Mouse (Mus musculus): ENCODE results near the gene Cpt2. TPM values are rescaled to one million over a fixed set of nuclear protein-coding genes. Genes with fewer than 3 reads are reported as not detected.
A peak's percentile ranks its signal among the peaks of the same experiment; 100 is the strongest.

Gene Cpt2
- polyA plus RNA-seq, 1 experiment from 2014 or later = 43.7 TPM

DNA sequence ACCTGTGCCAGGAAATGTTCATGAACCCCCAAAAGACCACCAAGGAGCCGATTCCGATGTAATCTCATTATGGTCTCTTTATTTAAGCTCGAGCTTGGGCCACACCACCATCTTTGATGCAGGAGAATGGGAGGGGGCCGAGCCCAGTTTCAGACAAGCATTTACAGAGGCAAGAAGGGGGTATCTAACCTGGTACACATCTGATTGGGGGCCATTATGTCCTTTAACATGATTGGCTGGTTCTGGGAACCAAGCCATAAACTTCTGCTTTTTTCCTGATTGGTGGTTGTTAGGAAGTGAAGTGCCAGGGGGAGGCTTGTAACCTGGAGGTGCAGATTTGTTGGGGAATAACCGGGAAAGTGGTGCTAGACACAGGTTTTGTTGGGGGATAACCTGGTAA lies 32.3 kb upstream of the Cpt2 start:
- no peak overlapping the region for H3K4me3 ChIP-seq (ENCODE audit: low read length)
- no peak overlapping the region for H3K9ac ChIP-seq (ENCODE audit: low read length)
- no peak for ATAC-seq (ENCODE audit: low read depth)
- H3K27me3 ChIP-seq (ENCODE audit: control insufficient read depth, insufficient read depth, low read depth, low read length) = no peaks in the 10 kb centered on the region
- no peaks in the 10 kb centered on the region for H3K9me3 ChIP-seq (ENCODE audit: control insufficient read depth, low read length)
- H3K4me2 ChIP-seq (ENCODE audit: low read depth, low read length) = no peak overlapping the region
- no peaks in the 10 kb centered on the region for H3K4me1 ChIP-seq (replicated peaks; ENCODE audit: control insufficient read depth, insufficient read depth, low read length)
- no peaks in the 10 kb centered on the region for H3K36me3 ChIP-seq (ENCODE audit: control insufficient read depth, insufficient read depth, low read length)
- 61% methylated on average over 5 of the region's 5 CpGs for WGBS
- no peak overlapping the region for H3K27ac ChIP-seq (ENCODE audit: low read length)

DNA sequence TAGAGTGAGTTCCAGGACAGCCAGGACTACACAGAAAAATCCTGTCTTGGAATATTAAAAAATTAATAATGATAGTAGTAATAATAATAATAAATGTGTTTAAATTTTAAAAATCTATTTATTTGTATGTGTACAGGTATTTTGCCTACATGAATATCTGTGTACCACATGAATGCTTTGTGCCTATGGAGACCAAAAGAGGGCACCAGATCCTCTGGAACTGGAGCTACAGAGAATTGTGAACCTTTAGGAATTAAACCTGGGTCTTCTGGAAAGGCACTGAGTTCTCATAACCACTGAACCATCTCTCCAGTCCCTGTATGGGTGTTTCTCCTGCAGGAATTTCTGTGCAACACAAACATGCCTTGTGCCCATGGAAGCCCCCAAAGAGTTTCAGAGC lies 29.4 kb upstream of the Cpt2 start:
- H3K9ac ChIP-seq (ENCODE audit: low read length) = no peak overlapping the region
- no peak for ATAC-seq (ENCODE audit: low read depth)
- H3K9me3 ChIP-seq (ENCODE audit: control insufficient read depth, low read length) = no peaks in the 10 kb centered on the region
- no peak overlapping the region for H3K4me3 ChIP-seq (ENCODE audit: low read length)
- peaks cover 3% of the 10 kb centered on the region for H3K4me1 ChIP-seq (replicated peaks; ENCODE audit: control insufficient read depth, insufficient read depth, low read length)
- no peak overlapping the region for H3K4me2 ChIP-seq (ENCODE audit: low read depth, low read length)
- H3K36me3 ChIP-seq (ENCODE audit: control insufficient read depth, insufficient read depth, low read length) = no peaks in the 10 kb centered on the region
- no peaks in the 10 kb centered on the region for H3K27me3 ChIP-seq (ENCODE audit: control insufficient read depth, insufficient read depth, low read depth, low read length)
- no peak overlapping the region for H3K27ac ChIP-seq (ENCODE audit: low read length)

DNA sequence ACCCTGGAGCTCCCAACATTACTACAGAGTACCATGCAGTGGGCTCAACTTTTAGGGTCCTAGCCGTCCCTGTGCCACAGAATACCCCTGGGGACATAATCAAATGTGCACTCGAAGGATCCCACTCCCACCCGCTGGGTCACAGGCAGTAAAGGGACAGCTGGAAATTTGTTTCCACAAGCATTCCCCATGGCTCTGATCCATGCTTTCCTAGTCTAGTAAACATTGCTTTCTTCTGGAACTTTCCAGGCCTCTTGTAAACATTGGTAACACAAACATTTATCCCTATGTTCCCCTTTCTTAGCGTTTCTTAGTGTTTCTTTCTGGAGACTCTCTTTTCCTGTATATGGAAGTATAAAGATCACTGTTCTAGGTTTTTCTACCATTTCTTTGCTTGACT lies 26.5 kb upstream of the Cpt2 start:
- no peaks in the 10 kb centered on the region for H3K36me3 ChIP-seq (ENCODE audit: control insufficient read depth, insufficient read depth, low read length)
- H3K4me1 ChIP-seq (replicated peaks; ENCODE audit: control insufficient read depth, insufficient read depth, low read length) = peaks cover 3% of the 10 kb centered on the region
- H3K27ac ChIP-seq (ENCODE audit: low read length) = peak overlapping the region; percentile 32; the same call in 1 of the 2 replicates
- H3K9ac ChIP-seq (ENCODE audit: low read length) = no peak overlapping the region
- H3K4me3 ChIP-seq (ENCODE audit: low read length) = no peak overlapping the region
- ATAC-seq (ENCODE audit: low read depth) = peak; percentile 82
- WGBS = 52% methylated on average over 4 of the region's 4 CpGs
- H3K27me3 ChIP-seq (ENCODE audit: control insufficient read depth, insufficient read depth, low read depth, low read length) = no peaks in the 10 kb centered on the region
- H3K4me2 ChIP-seq (ENCODE audit: low read depth, low read length) = no peak overlapping the region
- no peaks in the 10 kb centered on the region for H3K9me3 ChIP-seq (ENCODE audit: control insufficient read depth, low read length)

DNA sequence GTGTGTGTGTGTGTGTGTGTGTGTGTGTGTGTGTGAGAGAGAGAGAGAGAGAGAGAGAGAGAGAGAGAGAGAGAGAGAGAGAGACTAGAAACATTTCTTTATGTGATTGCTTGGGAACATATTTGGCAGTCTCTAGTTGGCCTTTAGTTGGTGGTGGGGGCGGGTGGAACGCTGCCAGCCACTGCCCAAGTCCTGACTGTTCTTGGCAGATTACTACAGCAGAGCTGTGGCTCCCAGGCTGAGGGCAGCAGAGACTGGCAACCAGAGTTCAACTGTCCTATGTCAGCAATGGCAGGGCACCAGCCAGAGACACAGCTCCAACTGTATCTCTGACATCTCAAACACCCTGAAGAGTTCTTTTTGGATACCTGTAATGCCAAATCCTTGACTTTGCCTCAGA lies 20.7 kb upstream of the Cpt2 start:
- Histone ChIP-seq H3K9ac (ENCODE audit: low read length) (no peak overlapping the region), H3K36me3 (ENCODE audit: control insufficient read depth, insufficient read depth, low read length) (no peaks in the 10 kb centered on the region), H3K27ac (ENCODE audit: low read length) (no peak overlapping the region), H3K4me2 (ENCODE audit: low read depth, low read length) (no peak overlapping the region), H3K4me3 (ENCODE audit: low read length) (no peak overlapping the region), H3K9me3 (ENCODE audit: control insufficient read depth, low read length) (no peaks in the 10 kb centered on the region), H3K27me3 (ENCODE audit: control insufficient read depth, insufficient read depth, low read depth, low read length) (no peaks in the 10 kb centered on the region), H3K4me1 (replicated peaks; ENCODE audit: control insufficient read depth, insufficient read depth, low read length) (no peaks in the 10 kb centered on the region)
- no peak for ATAC-seq (ENCODE audit: low read depth)
- 81% methylated on average over 2 of the region's 2 CpGs for WGBS

DNA sequence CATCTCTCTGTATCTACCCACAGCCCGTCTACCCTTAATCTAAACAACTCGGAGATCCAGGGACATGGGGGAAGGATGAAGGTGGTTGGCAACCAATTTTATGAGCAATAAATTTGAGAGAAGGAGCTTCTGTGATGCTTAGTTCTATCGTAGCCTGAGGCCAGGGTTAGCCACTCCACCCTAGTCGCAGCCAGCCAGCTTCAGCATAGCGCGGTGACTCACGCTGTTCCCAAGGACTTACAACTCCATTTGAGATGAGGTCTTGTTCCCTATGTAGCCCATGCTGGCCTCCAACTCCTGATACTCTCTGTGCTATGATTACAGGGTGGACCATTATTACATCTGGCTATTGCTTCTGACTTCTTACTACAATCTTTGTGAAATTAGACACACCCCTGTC lies 19.3 kb upstream of the Cpt2 start:
- Histone ChIP-seq H3K4me2 (ENCODE audit: low read depth, low read length) (no peak overlapping the region), H3K9ac (ENCODE audit: low read length) (no peak overlapping the region), H3K4me3 (ENCODE audit: low read length) (no peak overlapping the region), H3K4me1 (replicated peaks; ENCODE audit: control insufficient read depth, insufficient read depth, low read length) (peaks cover 5% of the 10 kb centered on the region; the same call in 1 of the 2 replicates), H3K9me3 (ENCODE audit: control insufficient read depth, low read length) (no peaks in the 10 kb centered on the region), H3K27ac (ENCODE audit: low read length) (no peak overlapping the region), H3K36me3 (ENCODE audit: control insufficient read depth, insufficient read depth, low read length) (no peaks in the 10 kb centered on the region), H3K27me3 (ENCODE audit: control insufficient read depth, insufficient read depth, low read depth, low read length) (no peaks in the 10 kb centered on the region)
- ATAC-seq (ENCODE audit: low read depth) = no peak
- 82% methylated on average over 7 of the region's 7 CpGs for WGBS

DNA sequence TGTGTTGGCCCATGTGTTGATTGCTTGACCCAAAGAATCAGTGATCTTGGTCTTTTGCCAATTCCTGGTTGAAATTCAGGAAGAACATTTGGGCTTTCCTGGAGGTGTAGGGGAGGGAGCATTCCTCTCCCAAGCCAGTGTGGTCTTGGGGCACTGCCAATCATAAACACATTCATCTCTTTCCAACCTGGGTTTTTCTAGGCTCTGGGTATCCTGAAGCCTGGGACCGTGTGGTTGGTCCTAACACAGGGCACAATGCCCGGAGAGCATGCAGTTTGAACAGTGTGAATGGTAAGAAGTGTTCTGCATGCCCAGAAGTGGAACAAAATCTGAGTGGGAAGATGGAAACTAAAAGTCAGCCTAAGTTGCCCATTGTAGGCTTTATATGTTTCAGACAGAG lies 14.7 kb upstream of the Cpt2 start:
- H3K27ac ChIP-seq (ENCODE audit: low read length) = peak overlapping the region; percentile 60
- H3K4me3 ChIP-seq (ENCODE audit: low read length) = no peak overlapping the region
- peaks cover 6% of the 10 kb centered on the region; the same call in 1 of the 2 replicates for H3K4me1 ChIP-seq (replicated peaks; ENCODE audit: control insufficient read depth, insufficient read depth, low read length)
- ATAC-seq (ENCODE audit: low read depth) = no peak
- WGBS = 57% methylated on average over 2 of the region's 2 CpGs
- H3K36me3 ChIP-seq (ENCODE audit: control insufficient read depth, insufficient read depth, low read length) = no peaks in the 10 kb centered on the region
- no peak overlapping the region for H3K9ac ChIP-seq (ENCODE audit: low read length)
- no peak overlapping the region for H3K4me2 ChIP-seq (ENCODE audit: low read depth, low read length)
- no peaks in the 10 kb centered on the region for H3K27me3 ChIP-seq (ENCODE audit: control insufficient read depth, insufficient read depth, low read depth, low read length)
- H3K9me3 ChIP-seq (ENCODE audit: control insufficient read depth, low read length) = no peaks in the 10 kb centered on the region

DNA sequence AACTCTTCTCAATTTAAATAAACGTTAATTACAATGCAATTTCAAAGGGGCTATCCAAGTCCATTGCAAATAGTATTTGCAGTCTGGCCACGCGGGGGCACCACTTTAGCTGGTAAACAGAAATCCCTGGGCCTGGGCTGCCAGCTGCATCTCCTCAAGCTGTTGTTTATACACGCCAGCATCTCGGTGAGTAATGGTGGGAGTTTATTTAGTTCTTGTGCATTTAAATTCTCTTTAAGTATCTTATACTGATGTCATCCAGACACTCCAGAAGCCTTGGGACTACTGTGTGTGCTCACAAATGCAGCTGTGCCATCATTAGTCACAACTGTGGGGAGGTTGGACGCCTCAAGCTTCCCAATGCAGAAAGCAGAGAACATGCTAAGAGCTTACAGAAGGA lies 13.9 kb upstream of the Cpt2 start:
- Histone ChIP-seq H3K9me3 (ENCODE audit: control insufficient read depth, low read length) (no peaks in the 10 kb centered on the region), H3K4me1 (replicated peaks; ENCODE audit: control insufficient read depth, insufficient read depth, low read length) (peaks cover 6% of the 10 kb centered on the region; the same call in 1 of the 2 replicates), H3K36me3 (ENCODE audit: control insufficient read depth, insufficient read depth, low read length) (no peaks in the 10 kb centered on the region), H3K27ac (ENCODE audit: low read length) (peak overlapping the region; percentile 60), H3K4me3 (ENCODE audit: low read length) (no peak overlapping the region), H3K4me2 (ENCODE audit: low read depth, low read length) (no peak overlapping the region), H3K9ac (ENCODE audit: low read length) (no peak overlapping the region), H3K27me3 (ENCODE audit: control insufficient read depth, insufficient read depth, low read depth, low read length) (no peaks in the 10 kb centered on the region)
- peak; percentile 93 for ATAC-seq (ENCODE audit: low read depth)
- 13% methylated on average over 6 of the region's 6 CpGs for WGBS

DNA sequence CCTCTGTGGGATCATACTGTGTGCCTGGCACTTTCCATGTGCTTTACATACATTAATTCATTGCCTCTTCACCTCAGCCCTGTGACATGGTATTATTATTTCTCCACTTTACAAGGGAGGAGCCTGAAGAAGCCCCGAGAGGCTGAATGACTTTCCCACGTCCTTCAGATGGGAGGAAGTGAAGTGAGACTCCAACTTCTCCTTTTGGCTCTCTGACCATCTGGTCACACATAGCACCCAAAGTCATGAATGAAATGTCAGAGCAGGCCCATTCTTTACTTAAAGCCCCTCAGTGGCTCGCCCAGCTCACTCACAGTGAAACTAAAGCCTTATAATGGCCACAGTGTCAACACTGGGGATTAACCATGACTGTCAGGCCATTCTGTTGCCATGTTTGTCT lies 11.8 kb upstream of the Cpt2 start:
- 56% methylated on average over 3 of the region's 3 CpGs for WGBS
- H3K9ac ChIP-seq (ENCODE audit: low read length) = no peak overlapping the region

DNA sequence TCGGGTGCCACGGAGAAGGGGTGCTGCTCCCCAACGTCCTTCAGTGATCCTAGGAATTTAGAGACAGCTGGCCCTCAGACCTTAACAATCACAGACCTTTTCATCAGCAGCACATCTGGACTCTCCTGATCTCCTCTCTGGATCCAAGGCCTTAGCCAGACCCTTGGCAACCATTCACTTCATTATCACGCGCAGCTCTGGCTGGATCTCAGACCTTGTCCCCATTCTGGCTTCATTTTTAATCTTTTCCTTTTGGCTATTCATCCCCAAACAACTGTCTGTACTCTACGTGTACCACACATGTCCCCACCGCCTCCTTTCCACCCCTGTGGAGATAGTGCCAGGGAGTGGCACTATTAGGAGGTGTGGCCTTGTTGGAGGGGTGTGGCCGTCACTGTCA lies 9.8 kb upstream of the Cpt2 start:
- Histone ChIP-seq H3K27ac (ENCODE audit: low read length) (no peak overlapping the region), H3K36me3 (ENCODE audit: control insufficient read depth, insufficient read depth, low read length) (no peaks in the 10 kb centered on the region), H3K4me1 (replicated peaks; ENCODE audit: control insufficient read depth, insufficient read depth, low read length) (peaks cover 6% of the 10 kb centered on the region; the same call in 1 of the 2 replicates), H3K9me3 (ENCODE audit: control insufficient read depth, low read length) (no peaks in the 10 kb centered on the region), H3K9ac (ENCODE audit: low read length) (no peak overlapping the region), H3K27me3 (ENCODE audit: control insufficient read depth, insufficient read depth, low read depth, low read length) (no peaks in the 10 kb centered on the region), H3K4me2 (ENCODE audit: low read depth, low read length) (no peak overlapping the region), H3K4me3 (ENCODE audit: low read length) (no peak overlapping the region)
- 63% methylated on average over 8 of the region's 8 CpGs for WGBS
- no peak for ATAC-seq (ENCODE audit: low read depth)

More for the DNA sequence above, 11.8 kb upstream of the Cpt2 start:
- Histone ChIP-seq H3K27me3 (ENCODE audit: control insufficient read depth, insufficient read depth, low read depth, low read length) (no peaks in the 10 kb centered on the region), H3K4me2 (ENCODE audit: low read depth, low read length) (no peak overlapping the region), H3K36me3 (ENCODE audit: control insufficient read depth, insufficient read depth, low read length) (no peaks in the 10 kb centered on the region), H3K4me3 (ENCODE audit: low read length) (no peak overlapping the region), H3K27ac (ENCODE audit: low read length) (no peak overlapping the region), H3K4me1 (replicated peaks; ENCODE audit: control insufficient read depth, insufficient read depth, low read length) (peaks cover 6% of the 10 kb centered on the region; the same call in 1 of the 2 replicates), H3K9me3 (ENCODE audit: control insufficient read depth, low read length) (no peaks in the 10 kb centered on the region)
- ATAC-seq (ENCODE audit: low read depth) = no peak

DNA sequence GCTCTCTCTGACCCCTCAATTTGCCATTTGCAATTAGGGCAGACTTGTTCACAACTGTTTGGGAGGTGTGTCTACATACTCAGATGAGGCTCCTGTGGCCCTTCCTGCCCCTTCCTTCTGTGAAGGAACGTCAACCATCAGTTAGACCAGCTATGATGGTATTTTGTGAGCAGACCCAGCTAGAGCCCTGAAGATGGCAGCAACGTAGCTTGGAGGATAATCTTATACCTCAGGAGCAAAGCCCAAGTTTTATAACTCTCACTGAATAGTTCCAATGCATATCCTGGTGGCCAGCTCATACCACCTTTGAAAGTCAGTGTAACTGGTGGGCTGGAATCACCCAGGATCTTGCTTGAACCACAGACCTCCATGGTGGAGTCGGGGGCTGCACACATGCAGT lies 8.0 kb upstream of the Cpt2 start:
- 73% methylated on average over 3 of the region's 3 CpGs for WGBS
- H3K36me3 ChIP-seq (ENCODE audit: control insufficient read depth, insufficient read depth, low read length) = no peaks in the 10 kb centered on the region
- no peaks in the 10 kb centered on the region for H3K4me1 ChIP-seq (replicated peaks; ENCODE audit: control insufficient read depth, insufficient read depth, low read length)
- no peaks in the 10 kb centered on the region for H3K27me3 ChIP-seq (ENCODE audit: control insufficient read depth, insufficient read depth, low read depth, low read length)
- no peak overlapping the region for H3K9ac ChIP-seq (ENCODE audit: low read length)
- no peak overlapping the region for H3K4me2 ChIP-seq (ENCODE audit: low read depth, low read length)
- no peak for ATAC-seq (ENCODE audit: low read depth)
- H3K4me3 ChIP-seq (ENCODE audit: low read length) = no peak overlapping the region
- H3K9me3 ChIP-seq (ENCODE audit: control insufficient read depth, low read length) = no peaks in the 10 kb centered on the region
- H3K27ac ChIP-seq (ENCODE audit: low read length) = no peak overlapping the region

Data from lung, embryonic 16.5 days (tissue).